Mouse (Mus musculus) frontal cortex, adult (tissue): ENCODE measurements around the gene Ap1g2.

Source experiments
- ATAC-seq: cut with Nextera tagmentation; 2 replicates; pipeline ENCODE4 v1.9.2; 2017; ENCODE audit warnings: mild to moderate bottlenecking, moderate library complexity, mixed read lengths; ENCODE audit not compliant: low TSS enrichment

Ap1g2 gene

GRCm38 (mm10) chr14:55105836-55106809, at the start of gene Ap1g2:
Gene Ap1g2 (minus strand): TSS chr14:55106593.
- peak; percentile 50 for ATAC-seq

- ATAC-seq = no peak
Observed at GRCm38 (mm10) chr14:55152951-55153481, 46.6 kb upstream of the Ap1g2 start.

GRCm38 (mm10) chr14:55152174-55152573, 45.8 kb upstream of the Ap1g2 start:
- ATAC-seq = no peak

- no peak for ATAC-seq
Observed at GRCm38 (mm10) chr14:55150985-55151384, 44.6 kb upstream of the Ap1g2 start.

GRCm38 (mm10) chr14:55149041-55149440, 42.6 kb upstream of the Ap1g2 start:
- ATAC-seq = 0 out of 2 replicates have a peak, but pooled peaks have one; percentile 20

- peak; percentile 80 for ATAC-seq
Observed at GRCm38 (mm10) chr14:55148363-55148915, 42.0 kb upstream of the Ap1g2 start.

GRCm38 (mm10) chr14:55146829-55147401, 40.5 kb upstream of the Ap1g2 start:
- 0 out of 2 replicates have a peak, but pooled peaks have one; percentile 17 for ATAC-seq

- no peak for ATAC-seq
Observed at GRCm38 (mm10) chr14:55146324-55146723, 39.9 kb upstream of the Ap1g2 start.

GRCm38 (mm10) chr14:55139313-55139712, 32.9 kb upstream of the Ap1g2 start:
- ATAC-seq = no peak

- ATAC-seq = no peak
Observed at GRCm38 (mm10) chr14:55135676-55136075, 29.3 kb upstream of the Ap1g2 start.

GRCm38 (mm10) chr14:55126521-55126920, 20.1 kb upstream of the Ap1g2 start:
- ATAC-seq = peak; percentile 66

- no peak for ATAC-seq
Observed at GRCm38 (mm10) chr14:55125711-55126110, 19.3 kb upstream of the Ap1g2 start.

GRCm38 (mm10) chr14:55122359-55122758, 16.0 kb upstream of the Ap1g2 start:
- ATAC-seq = no peak

- peak; percentile 36 for ATAC-seq
Observed at GRCm38 (mm10) chr14:55121947-55122346, 15.6 kb upstream of the Ap1g2 start.

GRCm38 (mm10) chr14:55119421-55120134, 13.2 kb upstream of the Ap1g2 start:
- ATAC-seq = peak; percentile 7; the same call in 1 of the 2 replicates

GRCm38 (mm10) chr14:55118852-55119251, 12.5 kb upstream of the Ap1g2 start:
- no peak for ATAC-seq

- ATAC-seq = peak; percentile 50
Observed at GRCm38 (mm10) chr14:55116425-55117200, 10.2 kb upstream of the Ap1g2 start, which contains the start of gene Jph4. Gene Jph4 (minus strand): TSS chr14:55116935.

GRCm38 (mm10) chr14:55115846-55116245, 9.5 kb upstream of the Ap1g2 start:
- ATAC-seq = peak; percentile 4; the same call in 1 of the 2 replicates

- ATAC-seq = peak; percentile 31
Observed at GRCm38 (mm10) chr14:55114759-55115701, 8.6 kb upstream of the Ap1g2 start.
